Mouse (Mus musculus) mesoderm, embryonic 11.5 days (tissue): ENCODE results near the gene Naa40.
A peak's percentile ranks its signal among the peaks of the same experiment; 100 is the strongest.

Source experiments
- DNase-seq: peaks from one replicate; pipeline ENCODE4 v3.0.0-alpha.2; 2012; ENCODE audit warnings: low read depth, low spot score

Gene Naa40

DNA sequence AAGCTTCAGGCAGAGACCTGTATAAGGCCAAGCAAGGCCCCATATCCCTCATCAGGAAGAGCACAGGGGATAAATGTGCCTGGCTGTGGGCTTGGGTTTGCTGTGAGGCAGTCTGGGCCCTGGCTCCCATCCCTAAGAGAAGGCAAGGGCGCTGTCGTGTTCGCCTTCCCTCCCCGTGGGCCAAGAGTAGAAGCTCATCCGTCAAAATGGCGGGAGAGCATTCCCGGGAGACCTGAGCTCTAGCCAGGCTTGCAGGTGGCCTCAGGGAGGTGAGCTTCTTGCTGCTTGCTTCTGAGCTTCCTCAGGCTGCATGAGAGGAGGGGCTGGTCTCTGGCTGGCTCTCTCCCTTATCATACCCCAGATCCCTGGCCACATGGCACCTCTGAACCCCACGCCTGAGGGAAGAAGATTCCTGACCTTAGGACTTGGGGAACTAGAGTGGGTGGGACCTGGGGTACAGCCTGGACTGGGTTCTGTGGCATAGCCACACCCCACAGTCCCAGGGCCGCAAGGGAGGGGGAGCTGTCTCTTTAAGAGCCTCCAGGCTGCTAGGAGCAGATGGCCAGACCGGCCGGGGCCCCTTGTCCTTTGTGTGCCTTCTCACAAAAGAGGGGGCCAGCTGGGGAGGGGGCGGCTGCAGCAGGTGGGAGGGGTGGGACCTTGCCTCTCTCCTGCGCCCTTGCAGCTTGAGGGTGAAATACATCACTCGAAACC is 24.7 kb upstream of the Naa40 start:
- DNase-seq, result peak; percentile 78

GRCm38 (mm10) chr19:7264766-7265331 is 23.9 kb upstream of the Naa40 start:
- DNase-seq, result no peak

DNA sequence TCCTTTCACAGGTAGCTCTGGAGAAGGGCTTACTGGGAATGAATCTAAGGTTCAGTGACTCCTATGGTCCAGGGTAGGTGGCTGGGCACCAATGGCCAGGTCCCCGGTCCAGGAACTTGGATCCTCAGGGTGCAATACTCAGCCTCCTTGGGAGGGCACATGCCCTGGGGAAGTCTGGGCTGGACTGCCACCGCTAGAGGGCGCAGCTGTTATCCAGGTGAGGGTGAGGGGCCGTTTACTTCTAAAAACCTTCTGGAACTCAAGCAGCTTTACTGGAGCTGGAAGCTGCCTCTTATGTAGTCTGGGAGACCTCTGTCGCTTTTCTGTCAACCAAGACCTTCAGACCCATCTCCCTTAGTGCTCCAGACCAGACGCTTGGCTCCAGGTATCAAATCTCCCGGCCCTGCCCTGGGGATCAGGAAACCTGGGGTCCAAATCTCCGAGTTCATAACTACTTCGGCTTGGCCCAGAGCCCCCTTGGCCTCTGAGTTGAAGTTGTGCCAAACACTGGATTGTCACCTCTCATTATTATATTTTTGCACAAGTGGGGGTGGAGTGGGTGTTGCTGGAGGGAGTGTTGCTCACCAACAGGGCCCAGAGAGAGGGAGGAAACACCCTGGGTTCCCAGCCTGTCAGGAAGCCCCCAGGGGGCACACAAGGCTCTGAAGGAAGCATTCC is 23.2 kb upstream of the Naa40 start:
- peak; percentile 82 for DNase-seq

DNA sequence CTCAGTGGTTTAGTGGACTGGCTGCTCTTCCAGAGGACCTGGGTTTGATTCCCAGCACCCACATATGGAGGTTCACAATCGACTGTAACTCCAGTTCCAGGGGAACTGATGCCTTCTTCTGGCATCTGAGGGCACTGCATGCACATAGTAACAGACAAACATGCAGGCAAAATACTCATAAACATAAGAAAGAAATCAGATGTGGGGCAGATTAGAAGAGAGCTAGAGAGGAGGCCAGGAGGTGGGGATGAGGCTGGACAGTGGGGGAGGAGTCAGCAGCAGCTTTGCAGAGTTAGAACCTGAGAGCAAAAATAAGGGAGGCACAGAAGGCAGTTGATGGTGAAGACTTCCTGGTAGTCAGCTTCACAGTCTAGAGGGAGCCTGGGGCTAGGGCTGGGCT is 21.6 kb upstream of the Naa40 start:
- DNase-seq, result no peak

GRCm38 (mm10) chr19:7261964-7262363 is 21.0 kb upstream of the Naa40 start:
- DNase-seq, result no peak

- no peak for DNase-seq
Observed at GRCm38 (mm10) chr19:7261476-7261875, 20.5 kb upstream of the Naa40 start.

- DNase-seq, result no peak
Observed at GRCm38 (mm10) chr19:7257881-7258280, 16.9 kb upstream of the Naa40 start.

DNA sequence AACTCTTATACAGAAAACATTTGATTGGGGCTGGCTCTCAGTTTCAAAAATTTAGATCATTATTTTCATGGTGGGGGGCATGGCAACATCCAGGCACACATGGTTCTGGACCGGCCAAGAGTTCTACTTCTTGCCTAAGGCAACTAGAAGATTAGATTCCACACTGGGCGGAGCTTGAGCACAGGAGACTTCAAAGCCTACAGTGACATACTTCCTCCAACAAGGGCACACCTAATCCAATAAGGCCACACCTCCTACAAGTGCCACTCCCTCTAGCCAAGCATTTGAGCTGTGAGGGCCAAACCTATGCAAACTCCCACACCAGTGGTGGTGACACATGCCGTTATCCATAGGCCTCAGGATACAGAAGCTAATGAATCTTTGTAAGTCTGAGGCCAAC is 5.0 kb upstream of the Naa40 start:
- DNase-seq, result no peak

- no peak for DNase-seq
Observed at GRCm38 (mm10) chr19:7240291-7240690, 692 bp downstream of the Naa40 start.

DNA sequence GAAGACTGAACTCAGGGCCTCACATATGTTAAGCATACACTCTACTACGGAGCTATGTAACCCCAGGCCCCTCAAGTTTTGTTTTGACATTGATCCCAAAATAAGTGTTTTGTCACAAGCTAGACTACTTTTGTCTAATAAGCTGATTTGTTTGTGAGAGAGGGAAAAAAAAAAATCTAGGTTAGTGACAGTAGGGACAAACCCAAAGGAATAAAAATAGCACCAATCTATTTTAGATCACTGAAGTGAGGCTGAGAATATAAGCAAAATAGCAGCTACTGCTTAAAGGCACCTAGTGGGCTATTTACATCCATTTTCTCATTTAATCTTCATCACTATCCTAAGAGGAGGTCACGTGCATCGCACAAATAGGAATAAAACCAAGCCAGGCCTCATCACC is 1.4 kb downstream of the Naa40 start:
- no peak for DNase-seq

- no peak for DNase-seq
Observed at GRCm38 (mm10) chr19:7236742-7237141, 4.2 kb downstream of the Naa40 start.

GRCm38 (mm10) chr19:7236011-7236410 is 5.0 kb downstream of the Naa40 start:
- no peak for DNase-seq

GRCm38 (mm10) chr19:7235461-7235860 is 5.5 kb downstream of the Naa40 start:
- DNase-seq, result no peak

DNA sequence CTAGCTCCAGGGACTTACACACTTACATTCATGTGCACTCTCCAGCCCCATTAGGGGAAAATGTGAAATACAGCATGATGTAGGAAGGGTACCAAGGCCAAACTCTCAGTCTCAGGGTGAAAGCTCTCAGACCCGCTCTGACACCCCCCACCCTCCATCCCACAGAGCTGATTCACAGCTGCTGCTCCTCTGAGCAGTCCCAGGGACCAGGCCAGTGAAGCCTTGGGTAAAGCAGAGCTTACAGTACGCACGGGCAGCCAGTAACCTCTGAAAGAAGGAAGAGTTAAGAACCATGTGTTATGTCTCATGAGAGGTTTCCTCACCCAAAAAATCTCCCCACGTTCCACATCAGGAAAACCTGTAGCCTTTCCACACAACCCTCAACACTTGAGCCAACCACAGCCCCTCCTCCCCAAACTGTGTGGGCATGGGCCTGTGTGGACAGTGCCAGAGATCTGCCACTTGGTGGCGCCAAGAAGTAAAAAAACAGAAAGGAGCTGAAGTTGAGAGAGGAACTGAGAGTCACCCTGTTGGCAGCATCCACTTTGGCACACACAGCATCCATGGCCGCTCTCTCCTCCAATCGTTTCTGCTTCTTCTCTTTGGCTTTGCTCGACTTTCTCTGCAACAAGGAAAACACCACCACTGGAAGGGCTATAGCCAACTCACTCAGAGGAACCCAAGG is 6.3 kb downstream of the Naa40 start:
- DNase-seq, result peak; percentile 79

- no peak for DNase-seq
Observed at GRCm38 (mm10) chr19:7226511-7226914, 14.5 kb downstream of the Naa40 start.

- no peak for DNase-seq
Observed at GRCm38 (mm10) chr19:7225096-7225690, 15.8 kb downstream of the Naa40 start.

GRCm38 (mm10) chr19:7224253-7224652 is 16.7 kb downstream of the Naa40 start:
- DNase-seq, result no peak

DNA sequence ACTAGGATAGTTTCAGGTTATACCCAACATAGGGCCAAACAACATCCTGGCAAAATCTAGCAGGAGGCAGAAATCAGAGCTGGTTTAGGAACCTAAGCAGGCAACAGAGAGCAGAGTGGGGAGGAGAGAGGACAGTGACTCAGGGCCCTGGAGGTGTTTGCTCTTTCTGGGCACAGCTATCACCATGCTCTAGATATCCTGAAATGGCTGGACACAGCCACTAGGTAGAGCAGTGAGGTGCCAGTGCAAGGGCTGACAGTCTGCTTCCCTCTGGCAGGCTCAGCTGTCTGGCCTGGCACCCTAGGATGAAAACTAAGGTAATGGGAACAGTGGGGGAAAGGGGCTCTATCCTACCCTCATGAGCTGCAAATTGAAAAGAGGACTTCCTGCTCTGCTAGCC is 17.5 kb downstream of the Naa40 start:
- no peak for DNase-seq

DNA sequence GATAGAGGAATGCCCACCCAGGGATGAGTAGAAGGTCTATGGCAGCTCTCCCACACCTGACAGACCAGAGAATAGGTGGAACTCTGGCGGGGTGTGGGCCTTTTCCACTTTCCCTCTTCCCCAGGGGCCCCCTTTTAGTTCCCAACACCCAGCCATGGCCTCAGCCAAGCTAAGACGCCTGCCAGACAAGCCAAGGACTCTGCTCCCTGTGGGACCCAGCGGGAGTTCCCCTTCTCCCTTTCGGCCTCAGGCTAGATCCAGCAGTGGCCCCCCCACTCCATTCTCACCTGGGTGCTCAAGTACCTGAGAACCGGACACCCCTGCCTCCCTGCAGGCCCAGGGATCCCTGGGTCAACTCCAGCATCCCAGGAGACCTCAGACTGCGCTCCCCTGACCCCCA is 18.8 kb downstream of the Naa40 start:
- no peak for DNase-seq

GRCm38 (mm10) chr19:7218753-7219152 is 22.2 kb downstream of the Naa40 start:
- no peak for DNase-seq

DNA sequence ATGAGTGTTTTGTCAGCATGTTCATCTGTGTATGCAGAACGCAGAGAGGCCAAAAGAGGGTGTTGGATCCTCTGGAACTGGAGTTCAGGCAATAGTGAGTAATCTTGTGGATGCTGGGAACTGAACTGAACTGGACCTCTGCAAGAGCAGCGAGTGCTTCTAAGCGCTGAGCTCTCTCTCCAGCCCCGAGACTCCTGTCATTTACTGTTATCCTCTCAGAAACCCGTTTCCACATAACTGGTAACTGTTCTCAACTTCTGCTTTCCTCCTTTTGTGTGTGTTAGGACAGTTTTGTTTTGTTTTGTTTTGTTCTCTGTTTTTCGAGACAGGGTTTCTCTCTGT is 23.1 kb downstream of the Naa40 start:
- no peak for DNase-seq
